Mouse (Mus musculus): Measurements from ENCODE around the gene Kcnq2. TPM values are rescaled to one million over a fixed set of nuclear protein-coding genes. Genes with fewer than 3 reads are reported as not detected.

Kcnq2 gene
- total RNA-seq (2021) (under 1 TPM in 1 of 2 experiments, not detected in 1; 0.05 TPM), polyA plus RNA-seq (2012; rRNA removed) (0.23 TPM in 2 replicates)
- long read RNA-seq = 0 reads

DNA sequence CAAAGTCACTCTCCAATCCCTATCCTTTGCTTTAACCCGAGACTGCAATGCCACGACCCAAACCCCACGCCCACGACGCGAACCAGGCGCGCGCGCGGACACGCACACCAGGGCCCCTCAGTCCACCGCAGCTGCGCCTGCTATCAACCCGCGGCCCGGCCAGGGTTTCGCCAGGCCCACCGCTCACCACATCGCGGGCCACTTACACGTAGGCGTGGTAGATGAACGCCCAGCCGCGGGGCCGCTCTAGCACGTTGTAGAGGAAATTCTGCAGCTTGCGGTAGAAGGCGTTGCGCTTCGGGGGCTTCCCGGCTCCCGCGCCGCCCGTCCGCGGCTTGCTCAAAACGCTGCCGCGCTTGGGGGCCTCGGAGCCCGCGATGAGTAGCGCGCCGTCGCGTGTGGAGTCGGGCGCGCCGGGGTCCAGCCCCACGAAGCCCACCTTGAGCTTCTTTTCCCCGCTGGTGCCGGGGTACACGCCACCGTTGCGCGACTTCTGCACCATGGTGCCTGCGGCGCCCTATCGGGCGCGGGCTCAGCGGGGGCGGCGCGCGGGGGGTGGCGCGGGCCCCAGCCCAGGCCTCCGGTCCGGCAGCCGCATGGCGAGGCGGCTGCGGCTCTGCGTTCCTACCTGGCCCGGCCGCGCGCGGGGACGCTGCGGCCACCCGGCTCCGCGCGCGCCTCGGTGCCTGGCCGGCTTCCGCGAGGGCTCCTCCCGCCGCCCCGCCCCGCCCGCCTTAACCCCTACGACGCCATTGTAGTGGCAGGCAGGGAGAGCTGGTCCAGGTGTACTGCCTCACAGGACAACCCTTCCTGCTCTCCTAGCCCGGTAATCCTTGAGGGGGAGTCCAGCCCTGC, at the start of gene Kcnq2:
TSS of gene Kcnq2 (minus strand) at position 710 of the 855 bp plus-strand sequence.
- Histone ChIP-seq H3K27me3 (ENCODE audit: control insufficient read depth, insufficient read depth, low read length) (peaks cover 6% of the 10 kb centered on the region), H3K79me2 (replicated peaks; ENCODE audit: control insufficient read depth, insufficient read depth, low read length) (no peaks in the 10 kb centered on the region), H3K4me3 (no peak within 1 kb of the TSS), H3K4me1 (ENCODE audit: control insufficient read depth, insufficient read depth, low read length) (no peaks in the 10 kb centered on the region), H3K9ac (ENCODE audit: low read depth, low read length) (no peak within 1 kb of the TSS), H3K36me3 (ENCODE audit: control insufficient read depth, insufficient read depth, low read length) (no peaks in the 10 kb centered on the region), H3K27ac (no peak within 1 kb of the TSS)
- no peak for TF ChIP-seq CTCF (IDR thresholded peaks at IDR 0.05)
- TF ChIP-seq POLR2A (IDR thresholded peaks at IDR 0.05; ENCODE audit: insufficient read depth, low read depth, low read length) = no peak
- TF ChIP-seq EP300 (IDR thresholded peaks at IDR 0.05; ENCODE audit: insufficient read depth, low read depth, low read length) = no peak
- DNase-seq = no peak
- 1% methylated on average over 104 of the region's 104 CpGs for WGBS
- intact Hi-C loops (cut with DNase I) = no loop called here

DNA sequence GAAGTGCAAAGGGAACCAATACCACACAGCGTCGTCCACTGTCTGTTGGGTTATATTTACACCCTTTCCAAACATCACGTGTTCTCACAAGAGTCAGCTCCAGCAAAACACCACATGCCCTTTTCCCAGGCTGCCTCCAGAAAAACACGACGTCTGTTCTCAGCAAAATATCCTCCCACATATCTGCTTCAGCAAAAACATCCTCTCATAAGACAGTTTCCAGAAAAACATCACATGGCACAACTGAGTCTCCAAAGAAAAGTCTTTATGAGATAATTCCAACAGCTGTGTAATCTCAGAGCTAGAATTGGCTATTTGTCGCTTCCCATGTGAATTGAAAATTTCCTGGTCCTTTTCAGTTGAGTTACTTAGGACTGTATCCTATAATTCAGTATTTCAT, 45.8 kb upstream of the Kcnq2 start:
- Histone ChIP-seq H3K36me3 (ENCODE audit: control insufficient read depth, insufficient read depth, low read length) (no peaks in the 10 kb centered on the region), H3K4me1 (ENCODE audit: control insufficient read depth, insufficient read depth, low read length) (peaks cover 1% of the 10 kb centered on the region; the same call in 1 of the 2 replicates), H3K9ac (ENCODE audit: low read depth, low read length) (no peak overlapping the region), H3K4me3 (no peak overlapping the region), H3K27me3 (ENCODE audit: control insufficient read depth, insufficient read depth, low read length) (no peaks in the 10 kb centered on the region), H3K79me2 (replicated peaks; ENCODE audit: control insufficient read depth, insufficient read depth, low read length) (no peaks in the 10 kb centered on the region), H3K27ac (no peak overlapping the region)
- TF ChIP-seq POLR2A (IDR thresholded peaks at IDR 0.05; ENCODE audit: insufficient read depth, low read depth, low read length) = no peak
- no peak for TF ChIP-seq EP300 (IDR thresholded peaks at IDR 0.05; ENCODE audit: insufficient read depth, low read depth, low read length)
- TF ChIP-seq CTCF (IDR thresholded peaks at IDR 0.05) = no peak
- 33% methylated on average over 6 of the region's 6 CpGs for WGBS
- intact Hi-C loops (cut with DNase I) = loop anchor here (10.0 kb wide), 1 partner anchor 404 kb away; the partner anchor contains the start of gene Uckl1
- peak in 1 of 2 experiments; percentile 15 for DNase-seq

DNA sequence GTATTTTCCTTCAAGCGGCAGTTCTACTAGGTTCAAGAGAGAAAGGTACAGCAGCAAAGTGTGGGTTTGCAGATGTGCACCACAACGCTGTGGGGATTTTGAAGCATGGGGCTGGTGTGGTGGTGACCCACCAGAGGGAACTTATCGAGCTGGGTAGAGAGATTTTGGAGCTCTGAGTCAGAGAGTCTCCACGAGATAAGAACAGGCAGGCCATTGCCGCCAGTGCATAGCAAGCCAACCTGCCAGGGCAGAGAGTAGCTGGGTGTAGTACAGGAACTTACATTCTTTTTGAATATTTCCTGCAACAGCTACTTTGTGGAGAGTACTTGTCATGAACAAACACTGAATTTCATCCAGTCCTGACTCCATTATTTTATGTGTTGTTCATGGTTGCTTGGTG, 43.4 kb upstream of the Kcnq2 start:
- DNase-seq = no peak
- WGBS = 53% methylated on average over 5 of the region's 5 CpGs
- H3K27me3 ChIP-seq (ENCODE audit: control insufficient read depth, insufficient read depth, low read length) = no peaks in the 10 kb centered on the region
- H3K9ac ChIP-seq (ENCODE audit: low read depth, low read length) = no peak overlapping the region
- intact Hi-C loops (cut with DNase I) = no loop called here
- no peak overlapping the region for H3K4me3 ChIP-seq
- TF ChIP-seq POLR2A (IDR thresholded peaks at IDR 0.05; ENCODE audit: insufficient read depth, low read depth, low read length) = no peak
- TF ChIP-seq CTCF (IDR thresholded peaks at IDR 0.05) = no peak
- no peak for TF ChIP-seq EP300 (IDR thresholded peaks at IDR 0.05; ENCODE audit: insufficient read depth, low read depth, low read length)
- no peaks in the 10 kb centered on the region for H3K36me3 ChIP-seq (ENCODE audit: control insufficient read depth, insufficient read depth, low read length)
- no peak overlapping the region for H3K27ac ChIP-seq
- H3K79me2 ChIP-seq (replicated peaks; ENCODE audit: control insufficient read depth, insufficient read depth, low read length) = no peaks in the 10 kb centered on the region
- peaks cover 1% of the 10 kb centered on the region; the same call in 1 of the 2 replicates for H3K4me1 ChIP-seq (ENCODE audit: control insufficient read depth, insufficient read depth, low read length)

DNA sequence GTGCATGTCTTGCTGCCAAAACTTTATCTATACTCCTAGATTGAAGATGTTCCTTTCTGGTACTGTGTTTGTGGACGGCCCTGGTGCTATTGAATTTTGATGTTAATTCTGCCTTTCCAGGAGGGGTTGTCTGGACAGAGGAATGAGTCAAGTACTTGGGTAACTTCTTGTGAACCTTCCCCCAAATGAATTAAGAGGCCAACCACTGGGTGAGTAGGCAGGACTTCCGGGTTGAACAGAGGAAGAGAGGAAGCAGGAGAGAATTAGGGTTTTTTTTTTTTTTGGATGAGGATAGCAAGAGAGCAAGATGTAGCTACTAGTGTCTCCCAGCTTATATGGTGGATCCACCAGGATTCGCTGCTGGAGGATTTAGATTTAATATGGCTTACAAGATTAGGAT, 42.9 kb upstream of the Kcnq2 start:
- no peak for DNase-seq
- 63% methylated on average over 3 of the region's 3 CpGs for WGBS
- no peaks in the 10 kb centered on the region for H3K36me3 ChIP-seq (ENCODE audit: control insufficient read depth, insufficient read depth, low read length)
- no peak overlapping the region for H3K4me3 ChIP-seq
- intact Hi-C loops (cut with DNase I) = no loop called here
- H3K27ac ChIP-seq = no peak overlapping the region
- H3K4me1 ChIP-seq (ENCODE audit: control insufficient read depth, insufficient read depth, low read length) = peaks cover 1% of the 10 kb centered on the region; the same call in 1 of the 2 replicates
- no peak overlapping the region for H3K9ac ChIP-seq (ENCODE audit: low read depth, low read length)
- TF ChIP-seq EP300 (IDR thresholded peaks at IDR 0.05; ENCODE audit: insufficient read depth, low read depth, low read length) = no peak
- H3K27me3 ChIP-seq (ENCODE audit: control insufficient read depth, insufficient read depth, low read length) = no peaks in the 10 kb centered on the region
- no peaks in the 10 kb centered on the region for H3K79me2 ChIP-seq (replicated peaks; ENCODE audit: control insufficient read depth, insufficient read depth, low read length)

DNA sequence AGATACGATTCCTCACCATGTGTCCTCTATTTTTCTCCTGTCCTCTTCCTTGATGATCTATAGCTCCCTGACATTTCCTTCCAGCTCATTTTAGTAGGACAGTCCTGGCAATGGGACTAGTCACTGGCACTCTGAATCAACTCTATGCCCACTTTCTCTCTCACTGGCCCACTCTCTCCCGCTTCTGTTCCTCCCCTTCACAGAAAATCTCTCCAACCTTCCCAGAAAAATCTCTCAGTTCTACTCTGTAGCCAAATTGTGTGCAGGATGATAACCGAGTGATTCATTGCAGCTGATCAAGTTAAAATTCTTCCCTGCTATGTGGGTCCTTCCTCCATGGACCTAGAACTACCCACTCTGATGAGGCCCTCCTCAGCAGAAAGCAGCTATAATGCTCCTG, 39.5 kb upstream of the Kcnq2 start:
- Histone ChIP-seq H3K9ac (ENCODE audit: low read depth, low read length) (no peak overlapping the region), H3K4me1 (ENCODE audit: control insufficient read depth, insufficient read depth, low read length) (no peaks in the 10 kb centered on the region), H3K27ac (no peak overlapping the region), H3K79me2 (replicated peaks; ENCODE audit: control insufficient read depth, insufficient read depth, low read length) (no peaks in the 10 kb centered on the region), H3K4me3 (no peak overlapping the region), H3K36me3 (ENCODE audit: control insufficient read depth, insufficient read depth, low read length) (no peaks in the 10 kb centered on the region), H3K27me3 (ENCODE audit: control insufficient read depth, insufficient read depth, low read length) (no peaks in the 10 kb centered on the region)
- 83% methylated on average over 3 of the region's 3 CpGs for WGBS
- TF ChIP-seq EP300 (IDR thresholded peaks at IDR 0.05; ENCODE audit: insufficient read depth, low read depth, low read length) (no peak), CTCF (IDR thresholded peaks at IDR 0.05) (no peak), POLR2A (IDR thresholded peaks at IDR 0.05; ENCODE audit: insufficient read depth, low read depth, low read length) (no peak)
- DNase-seq = no peak
- intact Hi-C loops (cut with DNase I) = no loop called here

DNA sequence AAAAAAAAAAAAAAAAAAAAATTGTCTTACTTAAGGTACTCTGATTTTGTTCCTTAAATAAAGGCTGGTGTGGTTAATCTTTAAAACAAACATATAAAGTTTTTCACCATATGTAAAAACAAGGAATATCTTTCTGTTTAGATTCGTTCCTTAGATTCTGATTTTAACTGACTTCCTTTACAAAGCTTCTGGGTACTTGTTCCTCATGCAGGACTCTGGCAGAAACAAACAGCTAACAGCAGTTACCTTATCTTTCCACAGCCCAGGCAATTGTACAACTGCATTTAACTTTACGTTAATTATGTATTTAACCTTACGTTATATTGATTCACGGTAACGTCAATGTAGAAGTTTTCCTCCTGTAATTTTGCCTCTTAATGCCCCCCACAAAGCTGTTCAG, 31.4 kb upstream of the Kcnq2 start:
- Histone ChIP-seq H3K4me1 (ENCODE audit: control insufficient read depth, insufficient read depth, low read length) (no peaks in the 10 kb centered on the region), H3K27ac (no peak overlapping the region), H3K36me3 (ENCODE audit: control insufficient read depth, insufficient read depth, low read length) (no peaks in the 10 kb centered on the region), H3K27me3 (ENCODE audit: control insufficient read depth, insufficient read depth, low read length) (no peaks in the 10 kb centered on the region), H3K79me2 (replicated peaks; ENCODE audit: control insufficient read depth, insufficient read depth, low read length) (no peaks in the 10 kb centered on the region), H3K4me3 (no peak overlapping the region), H3K9ac (ENCODE audit: low read depth, low read length) (no peak overlapping the region)
- DNase-seq = no peak
- intact Hi-C loops (cut with DNase I) = no loop called here
- WGBS = 83% methylated on average over 5 of the region's 5 CpGs
- TF ChIP-seq POLR2A (IDR thresholded peaks at IDR 0.05; ENCODE audit: insufficient read depth, low read depth, low read length) = no peak
- no peak for TF ChIP-seq CTCF (IDR thresholded peaks at IDR 0.05)
- TF ChIP-seq EP300 (IDR thresholded peaks at IDR 0.05; ENCODE audit: insufficient read depth, low read depth, low read length) = no peak
